Mouse (Mus musculus) kidney, adult 2 months (tissue): ENCODE data around the gene Prnd.

Source experiments
- CTCF ChIP-seq: fragments of 200-500 bp; conservative IDR thresholded peaks from 2 replicates; pipeline ENCODE4 v1.5.1; 2011; ENCODE audit warnings: low read depth, mild to moderate bottlenecking, control low read depth, low read length, moderate library complexity, mixed read lengths; ENCODE audit not compliant: insufficient read depth, insufficient read length
- POLR2A ChIP-seq: fragments of 200-500 bp; IDR thresholded peaks from one replicate; pipeline ENCODE4 v1.6.1; 2011; ENCODE audit warnings: low read depth, low read length, control low read depth

- TF ChIP-seq POLR2A (no peak), CTCF (no peak)
These were observed 4.3 kb upstream of the Prnd start for GRCm38 (mm10) chr2:131946351-131946750.
